Mouse (Mus musculus): ENCODE results near the gene Abtb2. TPM values are rescaled to one million over a fixed set of nuclear protein-coding genes. Genes with fewer than 3 reads are reported as not detected.

The Abtb2 gene
- total RNA-seq, 2 experiments from 2014 or later = 1.7 to 2.0 TPM

GRCm38 (mm10) chr2:103652121-103652520 lies 86.0 kb downstream of the Abtb2 start:
- ATAC-seq (replicated peaks; ENCODE audit: low FRiP score, poor library complexity, severe bottlenecking) = no peak

GRCm38 (mm10) chr2:103655037-103655436 lies 88.9 kb downstream of the Abtb2 start:
- no peak for ATAC-seq (replicated peaks; ENCODE audit: low FRiP score, poor library complexity, severe bottlenecking)

GRCm38 (mm10) chr2:103656028-103656427 lies 89.9 kb downstream of the Abtb2 start:
- ATAC-seq (replicated peaks; ENCODE audit: low FRiP score, poor library complexity, severe bottlenecking) = no peak

DNA sequence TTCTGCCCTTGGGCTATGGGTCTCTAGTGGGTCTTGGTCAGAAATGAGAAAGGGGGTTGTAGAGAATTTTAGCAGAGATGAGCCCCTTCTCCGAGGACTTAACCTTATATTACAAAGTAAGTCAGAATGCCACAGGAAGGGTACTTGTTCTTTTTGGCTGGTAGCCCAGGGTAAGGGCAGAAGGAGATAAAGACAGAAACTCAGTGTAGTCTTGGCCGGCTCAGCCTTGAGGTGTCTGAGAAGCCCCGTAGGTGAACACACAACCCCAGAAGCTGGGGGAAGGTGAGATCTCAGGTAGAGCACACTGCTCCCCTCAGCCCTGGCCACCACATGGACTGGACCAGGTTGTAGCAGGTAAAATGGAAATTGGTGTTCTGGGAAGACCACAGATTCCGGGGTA lies 93.1 kb downstream of the Abtb2 start:
- no peak for ATAC-seq (replicated peaks; ENCODE audit: low FRiP score, poor library complexity, severe bottlenecking)

GRCm38 (mm10) chr2:103659648-103660556 lies 93.8 kb downstream of the Abtb2 start:
- no peak for ATAC-seq (replicated peaks; ENCODE audit: low FRiP score, poor library complexity, severe bottlenecking)

GRCm38 (mm10) chr2:103661696-103662095 lies 95.6 kb downstream of the Abtb2 start:
- no peak for ATAC-seq (replicated peaks; ENCODE audit: low FRiP score, poor library complexity, severe bottlenecking)

DNA sequence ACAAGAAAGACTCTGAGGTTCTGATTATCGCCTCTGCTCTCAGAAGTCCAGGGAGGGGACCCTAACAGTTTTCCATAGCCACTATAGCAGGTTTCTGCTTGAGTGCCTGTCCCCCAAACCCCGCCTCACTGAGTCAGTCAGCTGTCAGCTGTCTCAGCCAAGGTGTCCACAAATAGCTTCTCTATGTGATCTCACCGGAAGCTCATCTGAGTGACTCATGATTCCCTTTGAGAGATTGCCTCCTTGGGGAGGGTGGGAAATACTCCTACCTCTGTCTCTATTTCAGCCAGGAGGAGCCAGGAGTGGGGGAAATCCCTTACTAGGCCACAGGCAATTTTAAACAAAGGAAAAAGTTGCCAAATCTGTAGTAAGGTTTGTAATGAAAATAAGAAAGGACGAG lies 96.0 kb downstream of the Abtb2 start:
- no peak for ATAC-seq (replicated peaks; ENCODE audit: low FRiP score, poor library complexity, severe bottlenecking)

GRCm38 (mm10) chr2:103664341-103664740 lies 98.2 kb downstream of the Abtb2 start:
- ATAC-seq (replicated peaks; ENCODE audit: low FRiP score, poor library complexity, severe bottlenecking) = no peak

DNA sequence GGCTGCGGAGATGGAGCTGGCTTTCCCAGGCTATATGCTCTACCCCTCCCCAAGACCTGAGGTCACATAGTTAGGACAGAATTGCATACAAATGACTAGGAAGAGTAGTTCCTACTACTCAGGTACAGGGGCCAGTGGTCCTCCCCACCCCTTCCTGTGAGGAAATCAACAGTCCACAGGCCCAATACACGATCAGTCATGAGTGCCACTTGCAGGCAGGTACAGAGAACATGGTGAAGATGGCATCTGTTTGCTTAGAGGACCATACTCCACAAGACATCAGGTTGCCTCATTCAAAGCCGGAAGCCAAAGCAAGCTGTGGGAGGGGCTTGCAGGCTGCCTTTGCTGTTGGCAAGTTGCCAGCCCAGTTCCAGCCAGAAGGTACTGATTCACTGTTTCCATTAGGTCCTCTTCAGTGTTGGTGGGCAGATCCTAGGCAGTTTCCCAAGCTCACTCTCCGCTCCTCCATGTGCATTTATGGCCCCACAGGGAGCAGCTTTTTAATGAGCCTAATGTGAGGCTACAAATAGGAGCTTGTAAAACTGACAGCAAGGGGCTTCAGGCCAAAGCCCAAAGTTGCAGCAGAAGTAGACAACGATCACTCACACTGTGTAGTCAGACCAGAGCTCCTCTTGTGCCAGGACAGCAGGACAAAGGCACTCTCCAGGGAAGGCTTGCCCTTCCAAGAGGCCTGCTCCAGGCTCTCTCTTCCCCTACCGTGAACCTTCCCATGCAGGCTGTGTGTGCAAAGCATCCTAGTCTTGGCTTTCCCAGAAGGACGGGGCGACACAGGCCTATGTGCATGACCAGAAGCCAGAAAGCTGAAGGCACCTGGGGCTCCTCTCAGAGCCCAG lies 102.1 kb downstream of the Abtb2 start:
- no peak for ATAC-seq (replicated peaks; ENCODE audit: low FRiP score, poor library complexity, severe bottlenecking)

DNA sequence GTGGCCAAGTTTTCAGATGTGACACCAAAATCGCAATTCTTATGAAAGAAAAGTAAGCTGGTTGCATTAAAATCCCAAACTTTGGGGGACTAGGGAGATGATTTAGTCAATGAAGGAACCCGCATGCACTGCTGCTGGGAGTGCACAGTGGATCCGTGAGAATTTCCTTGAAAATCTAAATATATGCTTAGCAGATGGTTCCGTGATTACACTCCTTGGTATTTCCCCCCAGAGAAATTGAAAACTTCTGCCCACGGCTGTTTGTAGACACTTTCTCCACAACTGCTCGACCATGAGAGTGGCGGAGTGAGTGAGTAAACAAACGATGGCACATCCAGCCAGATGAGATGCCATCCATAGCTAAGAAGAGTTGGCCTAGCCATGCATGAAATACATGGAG lies 102.8 kb downstream of the Abtb2 start:
- ATAC-seq (replicated peaks; ENCODE audit: low FRiP score, poor library complexity, severe bottlenecking) = no peak

DNA sequence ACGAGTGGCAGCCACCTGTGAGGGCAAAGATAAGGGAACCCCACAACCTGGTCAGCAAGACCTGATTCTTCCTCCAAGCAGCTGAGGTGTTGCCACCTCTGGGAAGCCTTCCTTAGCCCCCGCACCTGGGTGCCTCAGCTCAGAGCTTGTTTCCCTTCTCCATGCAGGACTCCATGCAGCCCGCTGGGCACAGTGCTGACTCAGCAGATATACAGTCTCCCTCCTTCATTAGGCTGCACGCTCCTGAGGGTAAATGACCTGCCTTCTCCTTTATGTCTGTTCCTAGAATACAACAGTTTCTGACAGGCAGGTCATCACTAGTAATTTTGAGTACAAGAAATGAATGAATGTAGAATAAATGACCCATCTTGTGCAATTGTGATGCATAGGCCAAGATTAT lies 103.5 kb downstream of the Abtb2 start:
- no peak for ATAC-seq (replicated peaks; ENCODE audit: low FRiP score, poor library complexity, severe bottlenecking)

DNA sequence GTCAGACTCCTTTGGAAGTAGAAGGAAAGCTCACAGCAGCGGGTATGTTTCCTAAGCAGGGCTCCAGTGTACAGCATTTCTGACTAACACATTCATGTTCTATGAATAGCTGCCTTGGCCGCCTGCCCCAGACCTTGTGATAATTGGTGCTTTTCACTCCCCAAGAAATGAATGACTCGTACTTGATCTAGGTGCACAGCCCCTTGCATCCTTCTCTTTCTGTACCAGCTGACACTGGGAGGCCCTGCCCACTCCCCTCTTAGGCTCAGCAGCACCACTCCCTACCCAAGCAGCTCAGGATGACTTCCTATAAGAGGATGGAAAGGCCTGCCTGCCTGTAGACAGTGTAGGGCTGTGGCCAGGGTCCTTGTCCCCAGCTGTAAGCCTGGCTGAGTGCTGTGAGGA lies 104.2 kb downstream of the Abtb2 start:
- ATAC-seq (replicated peaks; ENCODE audit: low FRiP score, poor library complexity, severe bottlenecking) = no peak

- ATAC-seq (replicated peaks; ENCODE audit: low FRiP score, poor library complexity, severe bottlenecking) = no peak
Observed at GRCm38 (mm10) chr2:103672573-103673119, 106.5 kb downstream of the Abtb2 start.

GRCm38 (mm10) chr2:103673609-103674008 lies 107.5 kb downstream of the Abtb2 start:
- ATAC-seq (replicated peaks; ENCODE audit: low FRiP score, poor library complexity, severe bottlenecking) = peak; percentile 61; the same call in 1 of the 2 replicates

GRCm38 (mm10) chr2:103675391-103675790 lies 109.3 kb downstream of the Abtb2 start:
- no peak for ATAC-seq (replicated peaks; ENCODE audit: low FRiP score, poor library complexity, severe bottlenecking)

DNA sequence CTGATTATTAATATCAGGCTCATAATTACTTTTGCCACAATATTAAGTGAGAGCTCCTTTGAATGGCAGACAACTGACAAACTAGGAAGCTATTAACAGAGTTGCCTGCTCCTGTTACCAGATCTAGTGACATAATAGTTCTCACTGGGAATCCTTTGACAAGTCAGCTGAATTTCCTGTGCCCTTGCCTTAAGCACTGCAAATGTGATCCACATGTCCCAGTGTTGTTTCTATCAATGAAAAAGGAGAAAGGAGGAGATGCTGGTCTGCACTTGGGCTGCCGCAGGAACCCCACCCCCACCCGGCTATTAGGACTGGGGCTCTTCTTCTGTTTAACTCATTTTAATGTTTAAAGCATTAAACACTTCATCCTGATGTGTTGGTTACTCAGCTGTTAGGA lies 110.7 kb downstream of the Abtb2 start:
- no peak for ATAC-seq (replicated peaks; ENCODE audit: low FRiP score, poor library complexity, severe bottlenecking)

DNA sequence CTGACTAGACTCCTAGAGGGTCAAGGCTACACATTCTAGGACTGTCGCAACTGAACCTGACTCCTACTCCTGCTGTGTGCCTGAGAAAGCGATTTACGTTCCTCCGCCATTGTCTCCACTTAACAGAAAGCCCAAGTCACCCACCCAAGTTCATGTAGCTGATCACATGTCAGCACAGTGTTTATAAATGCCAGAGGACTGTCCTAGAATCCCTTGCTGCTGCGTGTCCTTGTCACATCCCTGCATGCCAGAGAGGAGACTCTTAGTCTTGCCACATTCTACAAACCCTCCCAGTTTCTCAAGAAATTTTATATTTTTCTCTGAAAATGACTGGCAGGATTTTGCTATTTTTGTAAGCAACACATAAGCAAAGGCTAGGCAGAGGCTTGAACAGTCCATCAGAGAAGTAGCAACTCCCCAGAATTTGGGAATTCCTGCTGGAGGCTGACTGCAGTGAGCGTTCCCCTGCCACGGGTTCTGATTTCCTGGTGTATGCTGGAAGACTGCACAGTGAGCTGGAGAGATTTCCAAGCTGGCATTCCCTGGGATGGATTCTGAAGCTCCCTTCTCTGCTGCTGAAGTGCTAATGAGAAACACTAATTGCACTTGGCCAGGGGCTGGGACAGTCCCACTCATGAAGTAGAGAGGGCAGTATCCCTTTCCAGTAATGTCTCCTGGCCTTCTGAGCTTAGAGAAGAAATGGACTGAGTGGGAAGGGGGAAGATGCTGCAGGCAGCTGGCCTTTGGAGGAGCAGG lies 111.7 kb downstream of the Abtb2 start:
- ATAC-seq (replicated peaks; ENCODE audit: low FRiP score, poor library complexity, severe bottlenecking) = no peak

- no peak for ATAC-seq (replicated peaks; ENCODE audit: low FRiP score, poor library complexity, severe bottlenecking)
Observed at GRCm38 (mm10) chr2:103678433-103678832, 112.3 kb downstream of the Abtb2 start.

DNA sequence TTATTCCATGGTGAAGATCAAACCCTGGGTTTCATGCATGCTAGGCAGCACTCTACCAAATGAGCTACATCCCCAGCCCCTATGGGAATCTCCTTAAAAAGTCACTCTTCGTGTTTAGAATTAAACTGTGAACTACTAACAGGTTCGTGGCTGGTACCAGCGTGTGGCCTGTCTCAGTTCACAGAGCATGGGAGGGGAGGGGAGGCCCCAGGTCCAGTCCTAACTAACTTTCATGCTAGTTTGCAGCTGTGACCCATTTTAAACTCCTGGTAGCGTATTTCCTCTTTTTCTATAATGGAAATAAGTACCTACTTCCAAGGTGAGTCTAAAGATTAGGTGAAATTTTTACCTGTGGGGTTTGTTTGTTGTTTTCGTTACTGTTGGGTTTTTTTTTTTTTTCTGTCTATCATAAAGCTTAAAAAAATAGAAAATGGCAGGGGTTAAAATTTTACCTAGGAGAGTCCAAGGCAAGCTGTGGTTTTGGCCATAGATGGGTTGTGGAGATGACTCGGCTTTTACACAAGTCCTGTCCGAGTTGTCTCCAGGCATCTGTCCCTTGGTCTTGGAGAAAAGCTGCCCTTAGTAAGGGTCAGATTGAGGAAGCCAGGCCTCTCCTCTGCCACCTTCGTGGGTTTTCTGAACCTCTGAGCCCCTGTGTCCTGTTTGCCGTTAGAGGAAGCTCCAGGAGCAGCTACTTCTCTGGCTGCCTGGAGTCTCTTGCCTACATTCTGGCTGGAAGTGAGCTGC lies 114.4 kb downstream of the Abtb2 start:
- no peak for ATAC-seq (replicated peaks; ENCODE audit: low FRiP score, poor library complexity, severe bottlenecking)

Data from erythroid progenitor cell, adult 5-6 weeks (primary cell).